Mouse (Mus musculus): ENCODE measurements around the gene Eml6. TPM values are rescaled to one million over a fixed set of nuclear protein-coding genes. Genes with fewer than 3 reads are reported as not detected.
A peak's percentile ranks its signal among the peaks of the same experiment; 100 is the strongest.
"Not testable (repeated sequence)": the region's sequence is repeated elsewhere in the genome, so short reads cannot be mapped to it uniquely, and the experiment has no call there.

Eml6 gene
- polyA plus RNA-seq, 1 experiment from 2014 or later = 4.4 TPM

- Histone ChIP-seq H3K4me3 (no peak overlapping the region), H3K9ac (no peak overlapping the region), H3K4me1 (replicated peaks) (no peaks in the 10 kb centered on the region), H3K27me3 (no peaks in the 10 kb centered on the region), H3K27ac (no peak overlapping the region), H3K36me3 (no peaks in the 10 kb centered on the region), H3K9me3 (no peaks in the 10 kb centered on the region), H3K4me2 (no peak overlapping the region)
- ATAC-seq (ENCODE audit: low FRiP score) = peak; percentile 79
- WGBS = 9% methylated on average over 1 of the region's 1 CpGs
Measured at GRCm38 (mm10) chr11:29885160-29885559, 140.7 kb downstream of the Eml6 start.

DNA sequence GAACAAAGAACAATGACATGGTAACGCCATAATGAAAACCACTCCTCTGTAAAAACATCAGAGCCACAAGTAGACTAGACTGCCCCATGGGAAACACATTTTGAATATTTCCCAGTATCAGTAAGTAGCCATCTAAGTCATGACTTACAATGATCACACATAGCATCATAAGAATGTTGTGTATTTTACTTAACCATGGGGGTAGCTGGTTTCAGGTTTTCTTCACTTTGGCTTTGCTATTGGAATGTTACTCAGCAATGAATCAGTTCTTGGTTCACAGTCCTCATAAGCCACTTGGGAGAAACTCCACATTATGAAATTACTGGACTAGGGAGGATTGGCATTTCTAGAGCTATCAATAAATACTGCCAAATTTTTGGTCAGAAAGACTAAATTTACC is 141.5 kb downstream of the Eml6 start:
- Histone ChIP-seq H3K4me1 (replicated peaks) (no peaks in the 10 kb centered on the region), H3K27me3 (no peaks in the 10 kb centered on the region), H3K4me3 (no peak overlapping the region), H3K36me3 (no peaks in the 10 kb centered on the region), H3K27ac (no peak overlapping the region), H3K9ac (no peak overlapping the region), H3K4me2 (no peak overlapping the region), H3K9me3 (no peaks in the 10 kb centered on the region)
- 70% methylated on average over 1 of the region's 1 CpGs for WGBS
- ATAC-seq (ENCODE audit: low FRiP score) = no peak

DNA sequence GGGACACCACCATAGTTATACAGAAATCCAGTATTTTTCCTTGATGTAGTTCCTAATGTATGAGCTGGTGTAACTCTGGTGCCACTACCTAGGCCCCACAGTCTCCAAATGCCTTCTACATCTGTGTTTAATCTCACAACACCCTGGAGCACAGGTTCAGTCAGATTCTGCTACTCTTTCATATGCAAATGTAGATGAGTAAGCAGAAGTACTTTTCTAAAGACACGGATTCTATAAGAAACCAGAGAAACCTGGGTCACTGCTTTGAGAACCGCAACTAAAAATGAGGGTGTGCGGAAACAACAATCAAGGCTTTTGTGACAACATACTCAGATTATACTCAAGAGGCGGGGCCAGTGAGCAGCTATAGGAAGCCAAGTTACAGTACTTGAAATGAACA is 142.8 kb downstream of the Eml6 start:
- 70% methylated on average over 4 of the region's 4 CpGs for WGBS
- ATAC-seq (ENCODE audit: low FRiP score) = no peak
- Histone ChIP-seq H3K4me1 (replicated peaks) (no peaks in the 10 kb centered on the region), H3K9ac (no peak overlapping the region), H3K27ac (no peak overlapping the region), H3K27me3 (no peaks in the 10 kb centered on the region), H3K4me3 (no peak overlapping the region), H3K9me3 (no peaks in the 10 kb centered on the region), H3K36me3 (no peaks in the 10 kb centered on the region), H3K4me2 (no peak overlapping the region)

GRCm38 (mm10) chr11:29879641-29880040 is 146.2 kb downstream of the Eml6 start:
- no peaks in the 10 kb centered on the region for H3K27me3 ChIP-seq
- H3K4me3 ChIP-seq = no peak overlapping the region
- WGBS = 93% methylated on average over 2 of the region's 2 CpGs
- no peak overlapping the region for H3K4me2 ChIP-seq
- H3K36me3 ChIP-seq = no peaks in the 10 kb centered on the region
- no peaks in the 10 kb centered on the region for H3K9me3 ChIP-seq
- no peak overlapping the region for H3K9ac ChIP-seq
- peaks cover 5% of the 10 kb centered on the region; the same call in 1 of the 2 replicates for H3K4me1 ChIP-seq (replicated peaks)
- ATAC-seq (ENCODE audit: low FRiP score) = no peak
- H3K27ac ChIP-seq = no peak overlapping the region

GRCm38 (mm10) chr11:29877981-29878380 is 147.9 kb downstream of the Eml6 start:
- 90% methylated on average over 1 of the region's 1 CpGs for WGBS
- H3K9ac ChIP-seq = no peak overlapping the region
- peaks cover 5% of the 10 kb centered on the region; the same call in 1 of the 2 replicates for H3K4me1 ChIP-seq (replicated peaks)

DNA sequence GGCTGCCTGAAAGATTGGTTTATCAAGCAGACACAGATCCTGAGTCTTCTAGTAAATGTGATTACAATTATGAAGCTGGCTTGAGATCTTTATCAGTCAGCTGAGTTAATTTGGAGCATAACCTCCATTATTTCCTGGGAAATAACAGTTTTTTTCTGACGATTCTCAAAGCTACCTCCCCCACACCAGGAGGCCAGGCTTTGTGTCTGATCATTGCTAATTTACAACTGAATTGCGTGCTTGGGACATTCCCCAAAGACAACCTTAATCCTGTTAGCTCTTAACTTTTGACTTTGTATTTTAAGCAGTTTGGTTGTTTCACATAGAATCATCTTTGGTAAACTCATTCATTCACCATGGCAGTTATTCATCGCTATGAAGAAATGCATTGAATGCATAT is 148.6 kb downstream of the Eml6 start:
- Histone ChIP-seq H3K27ac (no peak overlapping the region), H3K4me1 (replicated peaks) (peaks cover 5% of the 10 kb centered on the region; the same call in 1 of the 2 replicates), H3K9ac (no peak overlapping the region), H3K9me3 (no peaks in the 10 kb centered on the region), H3K36me3 (no peaks in the 10 kb centered on the region), H3K4me3 (no peak overlapping the region), H3K27me3 (no peaks in the 10 kb centered on the region), H3K4me2 (no peak overlapping the region)
- ATAC-seq (ENCODE audit: low FRiP score) = no peak
- 42% methylated on average over 3 of the region's 3 CpGs for WGBS

More at GRCm38 (mm10) chr11:29877981-29878380, 147.9 kb downstream of the Eml6 start:
- Histone ChIP-seq H3K9me3 (no peaks in the 10 kb centered on the region), H3K4me3 (no peak overlapping the region), H3K4me2 (no peak overlapping the region), H3K27ac (no peak overlapping the region), H3K36me3 (no peaks in the 10 kb centered on the region), H3K27me3 (no peaks in the 10 kb centered on the region)
- no peak for ATAC-seq (ENCODE audit: low FRiP score)

GRCm38 (mm10) chr11:29874781-29875180 is 151.1 kb downstream of the Eml6 start:
- not testable (repeated sequence) for H3K9me3 ChIP-seq; H3K27me3 ChIP-seq; H3K36me3 ChIP-seq; ATAC-seq (ENCODE audit: low FRiP score); H3K4me2 ChIP-seq; H3K4me1 ChIP-seq (replicated peaks); H3K27ac ChIP-seq; H3K9ac ChIP-seq; H3K4me3 ChIP-seq
- 84% methylated on average over 1 of the region's 1 CpGs for WGBS

- 91% methylated on average over 2 of the region's 2 CpGs for WGBS
- Histone ChIP-seq H3K4me3 (no peak overlapping the region), H3K9me3 (no peaks in the 10 kb centered on the region), H3K4me1 (replicated peaks) (no peaks in the 10 kb centered on the region), H3K27me3 (no peaks in the 10 kb centered on the region), H3K4me2 (no peak overlapping the region), H3K27ac (no peak overlapping the region), H3K9ac (no peak overlapping the region), H3K36me3 (no peaks in the 10 kb centered on the region)
- ATAC-seq (ENCODE audit: low FRiP score) = no peak
Measured at GRCm38 (mm10) chr11:29870174-29870573, 155.7 kb downstream of the Eml6 start.

GRCm38 (mm10) chr11:29864269-29864668 is 161.6 kb downstream of the Eml6 start:
- no peak overlapping the region for H3K4me2 ChIP-seq
- no peaks in the 10 kb centered on the region for H3K9me3 ChIP-seq
- H3K9ac ChIP-seq = no peak overlapping the region
- no peak overlapping the region for H3K27ac ChIP-seq
- H3K4me1 ChIP-seq (replicated peaks) = no peaks in the 10 kb centered on the region
- H3K27me3 ChIP-seq = no peaks in the 10 kb centered on the region
- no peak for ATAC-seq (ENCODE audit: low FRiP score)
- no peak overlapping the region for H3K4me3 ChIP-seq
- H3K36me3 ChIP-seq = no peaks in the 10 kb centered on the region

DNA sequence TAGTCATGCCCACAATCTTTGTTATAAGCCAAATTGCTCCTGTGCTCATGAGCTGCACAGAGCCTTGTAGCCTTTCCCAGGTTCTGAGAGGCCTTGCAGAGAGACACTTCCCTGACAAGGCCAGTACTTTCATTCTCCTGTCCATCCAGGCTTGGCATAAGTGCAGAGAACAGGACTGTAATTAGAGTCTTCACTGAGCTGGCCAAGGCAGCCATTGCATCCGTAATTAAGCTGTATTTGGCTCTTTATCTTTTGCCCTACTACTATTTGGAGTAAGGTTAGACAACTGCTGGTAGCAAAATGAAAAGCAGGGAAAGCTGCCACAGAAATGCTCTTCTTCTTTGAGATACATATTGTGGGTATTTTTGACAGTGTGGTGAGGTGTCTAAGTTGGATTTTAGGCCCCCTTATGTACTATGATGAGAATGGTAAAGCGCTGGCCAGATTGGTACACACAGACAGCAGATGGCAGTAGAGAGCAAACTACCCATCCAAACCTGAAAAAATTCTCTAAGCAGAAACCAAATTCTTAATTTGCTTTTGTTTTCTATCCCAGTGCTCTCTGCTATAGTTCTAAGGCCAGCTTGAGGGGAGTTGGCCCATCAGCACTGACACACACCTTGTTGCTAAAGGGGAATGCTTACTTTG is 164.0 kb downstream of the Eml6 start:
- H3K4me2 ChIP-seq = no peak overlapping the region
- H3K4me1 ChIP-seq (replicated peaks) = no peaks in the 10 kb centered on the region
- no peak overlapping the region for H3K9ac ChIP-seq
- no peak overlapping the region for H3K27ac ChIP-seq
- H3K27me3 ChIP-seq = no peaks in the 10 kb centered on the region
- H3K4me3 ChIP-seq = no peak overlapping the region
- 49% methylated on average over 2 of the region's 2 CpGs for WGBS
- H3K9me3 ChIP-seq = no peaks in the 10 kb centered on the region
- H3K36me3 ChIP-seq = no peaks in the 10 kb centered on the region
- no peak for ATAC-seq (ENCODE audit: low FRiP score)

GRCm38 (mm10) chr11:29861040-29861439 is 164.8 kb downstream of the Eml6 start:
- no peak for ATAC-seq (ENCODE audit: low FRiP score)
- H3K36me3 ChIP-seq = no peaks in the 10 kb centered on the region
- H3K27ac ChIP-seq = no peak overlapping the region
- H3K27me3 ChIP-seq = no peaks in the 10 kb centered on the region
- 71% methylated on average over 2 of the region's 2 CpGs for WGBS
- no peak overlapping the region for H3K4me3 ChIP-seq
- no peak overlapping the region for H3K4me2 ChIP-seq
- H3K9me3 ChIP-seq = no peaks in the 10 kb centered on the region
- H3K4me1 ChIP-seq (replicated peaks) = no peaks in the 10 kb centered on the region
- no peak overlapping the region for H3K9ac ChIP-seq

DNA sequence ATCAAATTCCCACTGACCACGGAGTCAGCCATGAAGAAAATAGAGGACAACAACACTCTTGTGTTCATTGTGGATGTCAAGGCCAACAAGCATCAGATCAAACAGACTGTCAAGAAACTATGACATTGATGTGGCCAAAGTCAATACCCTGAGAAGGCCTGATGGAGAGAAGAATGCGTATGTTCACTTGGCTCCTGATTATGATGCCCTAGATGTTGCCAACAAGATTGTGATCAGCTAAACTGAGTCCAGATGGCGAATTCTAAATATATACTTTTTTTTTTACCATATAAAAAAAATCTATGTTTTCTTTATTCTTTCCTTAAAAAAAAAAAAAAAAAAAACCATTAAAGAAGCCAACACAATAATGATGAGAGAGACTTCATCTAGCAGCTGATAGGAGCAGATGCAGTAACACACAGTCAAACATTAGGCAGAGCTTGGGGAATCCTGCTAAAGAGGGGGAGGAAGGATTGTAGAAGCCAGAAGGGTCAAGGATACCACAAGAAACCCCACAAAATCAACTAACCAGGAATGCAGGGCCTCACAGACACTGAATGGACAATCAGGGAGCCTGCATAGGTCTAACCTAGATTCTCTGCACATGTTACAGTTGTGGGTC is 185.1 kb downstream of the Eml6 start:
- no peaks in the 10 kb centered on the region for H3K4me1 ChIP-seq (replicated peaks)
- 88% methylated on average over 3 of the region's 3 CpGs for WGBS

GRCm38 (mm10) chr11:29839781-29840180 is 186.1 kb downstream of the Eml6 start:
- Histone ChIP-seq H3K4me2 (no peak overlapping the region), H3K9ac (no peak overlapping the region), H3K4me3 (no peak overlapping the region), H3K27me3 (no peaks in the 10 kb centered on the region), H3K27ac (no peak overlapping the region), H3K9me3 (no peaks in the 10 kb centered on the region), H3K36me3 (no peaks in the 10 kb centered on the region), H3K4me1 (replicated peaks) (no peaks in the 10 kb centered on the region)
- ATAC-seq (ENCODE audit: low FRiP score) = no peak
- WGBS = 65% methylated on average over 3 of the region's 3 CpGs

More for the DNA sequence above, 185.1 kb downstream of the Eml6 start:
- no peak overlapping the region for H3K4me3 ChIP-seq
- no peaks in the 10 kb centered on the region for H3K27me3 ChIP-seq
- H3K9me3 ChIP-seq = no peaks in the 10 kb centered on the region
- H3K36me3 ChIP-seq = no peaks in the 10 kb centered on the region
- no peak overlapping the region for H3K4me2 ChIP-seq
- no peak overlapping the region for H3K27ac ChIP-seq
- no peak overlapping the region for H3K9ac ChIP-seq
- ATAC-seq (ENCODE audit: low FRiP score) = no peak
